Mouse (Mus musculus): Measurements from ENCODE around the gene Rgs3. TPM values are rescaled to one million over a fixed set of nuclear protein-coding genes. Genes with fewer than 3 reads are reported as not detected.

Gene Rgs3
- polyA plus RNA-seq (2017; shearing (Covaris generic)): 99.2 TPM

DNA sequence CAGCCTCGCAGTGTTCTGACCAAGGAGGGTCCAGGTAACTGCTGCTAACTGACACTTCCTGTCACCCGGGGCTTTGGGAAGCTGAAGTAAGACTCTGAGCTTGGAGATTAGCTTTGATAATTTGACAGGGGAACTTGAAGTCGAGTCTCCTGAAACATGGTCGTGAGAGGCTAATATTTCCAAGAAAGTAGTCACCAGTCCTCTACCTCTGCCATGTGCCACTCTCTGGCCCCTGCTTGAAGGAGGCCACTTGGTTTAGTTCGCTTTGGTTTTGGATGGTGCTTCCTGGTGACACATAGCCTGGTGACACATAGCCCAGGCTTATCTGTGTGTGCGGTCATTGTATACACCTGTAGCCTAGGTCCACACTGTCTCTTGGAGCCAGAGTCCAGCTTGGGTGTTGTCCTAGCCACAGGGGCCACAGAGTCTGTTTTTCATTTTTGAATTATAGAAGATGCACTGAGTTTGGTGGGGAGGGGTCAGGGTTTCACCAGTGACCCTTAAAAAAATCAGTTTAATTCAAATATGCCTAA lies at the start of gene Rgs3:
TSS of gene Rgs3 (plus strand) at position 51 of the 533 bp plus-strand sequence.

DNA sequence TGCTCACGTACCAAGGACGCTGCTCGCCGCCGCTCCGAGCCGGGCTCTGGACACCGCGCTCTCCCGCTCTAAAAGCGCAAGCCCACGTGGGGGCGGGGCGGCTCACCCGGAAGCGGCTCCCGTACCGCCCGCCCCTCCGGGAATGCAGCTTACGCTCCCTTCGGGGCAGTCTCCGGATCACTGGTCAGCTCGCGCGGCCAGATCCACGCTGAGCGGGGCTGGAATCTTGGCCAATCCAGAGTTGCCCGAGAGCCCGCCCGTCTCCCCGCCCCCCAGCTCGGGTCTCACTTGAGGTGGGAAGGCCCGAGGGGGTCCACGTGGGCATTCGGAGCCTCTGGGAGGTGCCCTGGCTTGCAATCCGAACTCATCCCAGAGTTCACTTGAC lies 39.8 kb upstream of the Rgs3 start, which contains the start of gene Alad:
TSS of gene Alad (minus strand) at position 70 of the 385 bp plus-strand sequence.

DNA sequence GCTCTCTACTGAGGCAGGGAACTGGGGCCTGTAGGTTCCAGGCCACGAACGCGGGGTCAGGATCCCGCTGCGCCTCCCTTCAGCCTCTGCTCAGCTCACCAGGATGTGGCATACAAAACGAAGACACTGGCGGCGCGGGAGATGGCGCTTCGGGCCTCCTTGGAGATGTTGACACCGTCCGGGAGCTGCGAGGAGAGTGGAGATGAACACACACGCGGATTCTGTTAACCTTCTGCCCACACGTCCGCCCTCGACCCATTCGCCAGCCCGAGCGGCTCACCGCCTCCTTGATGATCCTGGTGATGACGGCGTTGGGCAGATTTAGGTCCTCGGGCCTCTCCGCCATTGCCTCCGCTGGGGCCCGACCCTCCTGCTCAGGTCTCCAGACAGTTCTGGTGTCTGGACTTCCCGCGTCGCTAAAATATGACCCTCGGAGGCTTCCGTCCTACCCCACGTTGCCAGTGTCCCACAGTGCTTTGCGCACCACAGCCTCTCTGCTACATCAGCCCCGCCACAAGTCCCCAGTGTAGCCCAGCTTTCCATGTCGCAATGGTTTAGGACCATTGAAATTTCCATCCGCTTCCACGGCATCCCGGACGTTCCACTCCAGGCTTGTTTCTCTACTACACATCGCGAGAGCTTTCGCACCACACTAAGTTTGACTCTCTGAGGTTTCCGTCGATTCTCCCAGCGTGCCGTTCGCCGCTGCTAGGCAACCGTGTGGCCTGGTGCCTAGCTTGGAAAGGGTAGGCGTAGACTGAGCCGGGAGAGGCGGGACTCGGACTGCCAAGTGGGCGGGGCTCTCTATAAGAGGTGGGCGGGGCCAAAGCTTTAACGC lies 34.8 kb upstream of the Rgs3 start, which contains the start of the genes Pole3 and 4933430I17Rik:
TSS of gene Pole3 (minus strand) at position 418 of the 838 bp plus-strand sequence.
TSS of gene 4933430I17Rik (plus strand) at position 719 of the 838 bp plus-strand sequence.

Other genes with a start within 250 kb of the Rgs3 start
- gene Fkbp15, start 199.3 kb upstream of the Rgs3 start, polyA plus RNA-seq (2017; shearing (Covaris generic)): 62.1 TPM
- 7.9 TPM for gene Slc31a1, start 199.1 kb upstream of the Rgs3 start, polyA plus RNA-seq (2017; shearing (Covaris generic))
- gene Cdc26, start 151.2 kb upstream of the Rgs3 start, polyA plus RNA-seq (2017; shearing (Covaris generic)): 91.5 TPM
- gene Prpf4, start 151.1 kb upstream of the Rgs3 start, polyA plus RNA-seq (2017; shearing (Covaris generic)): 26.6 TPM
- gene Rnf183, start 124.6 kb upstream of the Rgs3 start, polyA plus RNA-seq (2017; shearing (Covaris generic)): not detected
- gene Wdr31, start 89.0 kb upstream of the Rgs3 start, polyA plus RNA-seq (2017; shearing (Covaris generic)): 0.34 TPM
- gene Bspry, start 79.8 kb upstream of the Rgs3 start, polyA plus RNA-seq (2017; shearing (Covaris generic)): 2.7 TPM
- 0.98 TPM for gene Hdhd3, start 56.4 kb upstream of the Rgs3 start, polyA plus RNA-seq (2017; shearing (Covaris generic))
- gene Alad, start 39.9 kb upstream of the Rgs3 start, polyA plus RNA-seq (2017; shearing (Covaris generic)): 41.6 TPM
- 24.9 TPM for gene Pole3, start 34.8 kb upstream of the Rgs3 start, polyA plus RNA-seq (2017; shearing (Covaris generic))
- not detected for gene 4933430I17Rik, start 34.5 kb upstream of the Rgs3 start, polyA plus RNA-seq (2017; shearing (Covaris generic))

Data from CD4-positive, CD25-positive, alpha-beta regulatory T cell (primary cell).